Mouse (Mus musculus) thymus, adult 2 months (tissue): ENCODE measurements at regions not wholly inside any gene's neighbourhood (a gene's known extent, or its start where the extent isn't known, plus 50 kb on each side); places are given as distances from the start of the nearest gene placed in this dataset.

Source experiments
- CTCF ChIP-seq: fragments of 200-500 bp; IDR thresholded peaks from 2 replicates; pipeline ENCODE4 v1.5.1; 2012; ENCODE audit warnings: mild to moderate bottlenecking, control low read depth, low read length, moderate library complexity, borderline replicate concordance; ENCODE audit not compliant: control insufficient read depth, poor library complexity, insufficient read depth; ENCODE audit errors: extremely low read depth
- POLR2A ChIP-seq: fragments of 200-500 bp; IDR thresholded peaks from 2 replicates; pipeline ENCODE4 v1.6.1; 2012; ENCODE audit warnings: mild to moderate bottlenecking, low read length, control low read depth, moderate library complexity; ENCODE audit not compliant: control insufficient read depth, poor library complexity, insufficient read depth; ENCODE audit errors: extremely low read depth

DNA sequence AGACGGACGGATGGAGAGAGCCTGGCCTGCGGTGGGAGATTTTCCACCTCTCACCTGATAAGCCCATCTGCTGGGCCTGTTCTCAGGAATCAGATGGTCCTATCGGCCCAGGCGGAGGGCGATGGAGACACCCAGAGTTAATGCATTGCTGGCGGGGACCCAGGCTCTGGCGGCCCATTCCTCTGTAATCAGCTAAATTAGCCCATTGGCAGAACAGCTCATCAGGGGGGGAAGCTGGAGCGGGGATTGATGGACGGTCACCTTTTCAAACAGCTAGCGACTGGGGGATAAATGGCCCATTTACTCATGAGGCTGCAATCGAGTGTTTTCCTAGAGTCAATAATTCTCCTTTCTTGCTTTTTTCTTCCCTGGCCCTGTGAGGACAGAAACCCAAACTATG is 296.5 kb downstream of the Med13l start:
- TF ChIP-seq POLR2A = no peak
- no peak for TF ChIP-seq CTCF
